Mouse (Mus musculus) heart, embryonic 10.5 days (tissue): ENCODE results near the gene 4930467E23Rik. TPM values are rescaled to one million over a fixed set of nuclear protein-coding genes. Genes with fewer than 3 reads are reported as not detected.
"Not testable (repeated sequence)": the region's sequence is repeated elsewhere in the genome, so short reads cannot be mapped to it uniquely, and the experiment has no call there.

ENCODE experiments used
- DNase-seq: peaks from one replicate; pipeline ENCODE4 v3.0.0-alpha.2; 2017; ENCODE audit warnings: low spot score
- H3K27ac ChIP-seq: fragments of 300-500 bp; sonication (generic); 2 replicates; pipeline ENCODE4 v1.5.1; 2016; ENCODE audit warnings: mild to moderate bottlenecking
- H3K27me3 ChIP-seq: fragments of 300-500 bp; sonication (generic); 2 replicates; pipeline ENCODE4 v1.6.1; 2016; ENCODE audit warnings: mild to moderate bottlenecking; ENCODE audit not compliant: poor library complexity, insufficient read depth, severe bottlenecking
- H3K36me3 ChIP-seq: fragments of 300-500 bp; sonication (generic); 2 replicates; pipeline ENCODE4 v1.6.1; 2016; ENCODE audit warnings: mild to moderate bottlenecking, moderate library complexity
- H3K4me1 ChIP-seq: fragments of 300-500 bp; sonication (generic); 2 replicates; pipeline ENCODE4 v1.6.1; 2016; ENCODE audit warnings: mild to moderate bottlenecking
- H3K4me3 ChIP-seq: fragments of 300-500 bp; sonication (generic); 2 replicates; pipeline ENCODE4 v1.5.1; 2016; ENCODE audit warnings: mild to moderate bottlenecking, moderate library complexity
- H3K9me3 ChIP-seq: fragments of 300-500 bp; sonication (generic); 2 replicates; pipeline ENCODE4 v1.6.1; 2016; ENCODE audit warnings: mild to moderate bottlenecking, moderate library complexity
- WGBS: fragments of 180-500 bp; shearing (Covaris S2); methylation state at CpG from one replicate; pipeline ENCODE4 v1.1.7; 2016; 5-methylcytosine and 5-hydroxymethylcytosine counted together
- polyA plus RNA-seq: library from polyadenylated mRNA; unstranded; fragments of >200 nt; fragmentation: Nextera tagmentation; extraction: Ambion mirVana; gene quantifications from 2 replicates; pipeline ENCODE4 v1.2.1, GENCODE M21; 2016

4930467E23Rik gene
- not detected in 2 replicates for polyA plus RNA-seq

- no CpG with 5 or more reads among the region's 2 CpGs for WGBS
- not testable (repeated sequence) for H3K27me3 ChIP-seq, H3K4me1 ChIP-seq, H3K9me3 ChIP-seq, H3K36me3 ChIP-seq, H3K4me3 ChIP-seq, DNase-seq, H3K27ac ChIP-seq
Observed at GRCm38 (mm10) chr8:19729276-19729675, at the start of gene 4930467E23Rik. 4930467E23Rik (plus strand) TSS chr8:19729576.

GRCm38 (mm10) chr8:19682311-19682710 lies 47.1 kb upstream of the 4930467E23Rik start:
- H3K9me3 ChIP-seq, H3K27ac ChIP-seq, H3K27me3 ChIP-seq, H3K4me1 ChIP-seq, H3K4me3 ChIP-seq, H3K36me3 ChIP-seq, DNase-seq: not testable (repeated sequence)
- WGBS = 81% methylated on average over 2 of the region's 3 CpGs

DNA sequence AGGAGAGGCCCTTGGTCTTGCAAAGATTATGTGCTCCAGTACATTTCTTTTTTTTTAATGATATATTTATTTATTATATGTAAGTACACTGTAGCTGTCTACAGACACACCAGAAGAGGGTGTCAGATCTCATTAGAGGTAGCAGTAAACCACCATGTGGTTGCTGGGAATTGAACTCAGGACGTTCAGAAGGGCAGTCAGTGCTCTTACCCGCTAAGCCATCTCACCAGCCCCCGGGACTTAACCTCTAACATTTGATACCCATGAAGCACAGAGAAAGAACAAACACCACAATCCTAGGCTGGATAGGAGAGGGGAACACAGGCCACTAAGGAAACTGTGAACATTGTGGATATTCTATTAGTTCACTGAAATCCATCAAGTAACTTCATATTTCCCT lies 43.9 kb upstream of the 4930467E23Rik start:
- not testable (repeated sequence) for H3K4me3 ChIP-seq, H3K27me3 ChIP-seq, H3K27ac ChIP-seq, DNase-seq, H3K4me1 ChIP-seq, H3K9me3 ChIP-seq, H3K36me3 ChIP-seq
- 76% methylated on average over 3 of the region's 3 CpGs for WGBS

- not testable (repeated sequence) for H3K4me1 ChIP-seq, H3K9me3 ChIP-seq, H3K27me3 ChIP-seq, DNase-seq, H3K36me3 ChIP-seq, H3K27ac ChIP-seq, H3K4me3 ChIP-seq
- 79% methylated on average over 6 of the region's 6 CpGs for WGBS
Observed at GRCm38 (mm10) chr8:19688802-19689525, 40.4 kb upstream of the 4930467E23Rik start.

DNA sequence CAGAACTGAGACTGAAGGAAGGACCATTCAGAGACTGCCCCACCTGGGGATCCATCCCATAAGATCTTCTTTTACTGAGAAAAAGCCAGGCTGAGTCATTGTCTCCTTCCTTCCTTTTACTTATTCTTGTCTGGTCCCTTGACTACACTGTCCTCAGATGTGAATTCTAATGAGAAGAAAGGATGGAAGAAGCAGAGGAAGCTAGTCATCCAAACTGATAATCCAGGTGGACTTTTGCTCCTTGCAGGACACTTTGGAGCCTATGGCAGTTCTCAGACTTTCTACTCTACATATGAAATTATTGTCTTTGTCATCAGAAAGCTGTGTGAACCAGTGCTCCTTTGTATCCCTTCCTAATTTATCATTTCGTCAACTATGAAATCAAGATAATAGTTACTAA lies 39.6 kb upstream of the 4930467E23Rik start:
- H3K4me1 ChIP-seq, H3K27ac ChIP-seq, H3K9me3 ChIP-seq, H3K4me3 ChIP-seq, H3K27me3 ChIP-seq, DNase-seq, H3K36me3 ChIP-seq: not testable (repeated sequence)
- WGBS = 60% methylated on average over 1 of the region's 1 CpGs

GRCm38 (mm10) chr8:19691421-19691820 lies 38.0 kb upstream of the 4930467E23Rik start:
- not testable (repeated sequence) for H3K9me3 ChIP-seq, H3K36me3 ChIP-seq, DNase-seq, H3K27me3 ChIP-seq, H3K4me3 ChIP-seq, H3K27ac ChIP-seq, H3K4me1 ChIP-seq
- WGBS = 80% methylated on average over 6 of the region's 6 CpGs

DNA sequence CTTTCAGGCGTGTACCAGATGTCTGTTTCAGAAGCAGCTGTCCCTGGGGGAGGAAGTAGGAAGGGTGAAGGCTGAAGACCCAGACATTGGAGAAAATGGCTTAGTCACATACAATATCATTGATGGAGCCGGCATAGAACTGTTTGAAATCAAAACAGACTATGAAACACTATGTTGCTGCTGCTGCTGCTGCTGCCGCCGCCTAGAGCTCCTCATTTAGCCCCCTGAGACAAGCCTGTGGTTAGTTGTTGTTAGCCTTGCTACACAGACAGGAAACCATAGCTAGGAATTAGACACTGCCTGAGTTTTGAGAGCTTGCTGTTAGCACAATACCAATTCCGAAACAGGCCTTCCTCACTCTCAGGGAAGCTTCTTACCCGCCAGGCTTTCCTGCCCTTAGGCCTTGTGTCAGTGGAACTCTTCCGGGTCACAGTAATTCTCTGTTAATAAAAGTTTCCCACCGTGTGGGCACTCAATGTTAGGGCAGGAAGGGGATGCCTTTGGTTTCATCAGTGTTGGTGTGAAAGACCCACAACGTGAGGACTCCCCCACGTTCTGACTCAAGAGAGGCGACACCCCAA lies 31.8 kb upstream of the 4930467E23Rik start:
- not testable (repeated sequence) for DNase-seq, H3K4me3 ChIP-seq, H3K27ac ChIP-seq, H3K27me3 ChIP-seq, H3K4me1 ChIP-seq, H3K36me3 ChIP-seq, H3K9me3 ChIP-seq
- 80% methylated on average over 11 of the region's 11 CpGs for WGBS

- not testable (repeated sequence) for DNase-seq, H3K9me3 ChIP-seq, H3K4me1 ChIP-seq, H3K4me3 ChIP-seq, H3K27me3 ChIP-seq, H3K27ac ChIP-seq, H3K36me3 ChIP-seq
- 71% methylated on average over 6 of the region's 6 CpGs for WGBS
Observed at GRCm38 (mm10) chr8:19698123-19698522, 31.3 kb upstream of the 4930467E23Rik start.

GRCm38 (mm10) chr8:19698722-19699121 lies 30.7 kb upstream of the 4930467E23Rik start:
- not testable (repeated sequence) for H3K4me1 ChIP-seq, H3K27me3 ChIP-seq, H3K4me3 ChIP-seq, DNase-seq, H3K36me3 ChIP-seq, H3K27ac ChIP-seq, H3K9me3 ChIP-seq
- 72% methylated on average over 4 of the region's 4 CpGs for WGBS

DNA sequence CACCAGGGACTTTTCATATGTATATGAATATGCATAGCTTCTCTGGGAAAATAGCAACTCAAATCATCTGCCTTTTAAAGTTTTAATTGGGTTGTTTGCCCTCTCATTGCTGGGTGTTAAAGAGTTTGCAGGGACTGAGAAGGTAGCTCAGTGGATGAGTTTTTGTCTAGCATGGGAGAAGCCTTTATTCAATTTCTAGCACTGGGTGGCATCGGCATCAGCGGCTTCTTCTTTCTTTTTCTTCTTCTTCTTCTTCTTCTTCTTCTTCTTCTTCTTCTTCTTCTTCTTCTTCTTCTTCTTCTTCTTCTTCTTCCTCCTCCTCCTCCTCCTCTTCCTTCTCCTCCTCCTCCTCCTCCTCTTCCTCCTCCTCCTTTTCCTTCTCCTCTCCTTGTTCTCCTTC lies 28.1 kb upstream of the 4930467E23Rik start:
- H3K4me3 ChIP-seq, H3K4me1 ChIP-seq, H3K27me3 ChIP-seq, H3K9me3 ChIP-seq, H3K27ac ChIP-seq, H3K36me3 ChIP-seq: not testable (repeated sequence)
- DNase-seq = peak; percentile 73
- WGBS = 88% methylated on average over 2 of the region's 2 CpGs

DNA sequence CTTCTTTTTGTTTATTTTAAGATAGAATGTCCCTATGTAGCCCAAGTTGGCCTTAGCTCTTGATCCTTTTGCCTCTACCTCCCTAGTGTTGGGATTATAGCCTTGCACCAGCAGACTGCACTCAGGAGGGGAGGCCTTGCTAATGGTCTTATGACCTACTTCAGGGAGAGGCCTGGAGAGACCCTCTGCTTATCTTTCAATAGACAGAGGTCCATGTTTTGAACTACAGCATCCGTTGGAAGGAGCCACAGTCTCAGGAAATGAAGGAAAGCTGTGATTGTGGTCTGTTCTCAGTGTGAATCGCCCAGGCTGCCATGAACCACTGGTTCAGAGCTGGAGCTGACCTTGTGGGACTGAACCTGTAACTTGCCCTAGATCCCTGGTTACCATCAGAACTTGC lies 27.1 kb upstream of the 4930467E23Rik start:
- not testable (repeated sequence) for H3K4me3 ChIP-seq, DNase-seq, H3K27ac ChIP-seq, H3K4me1 ChIP-seq, H3K9me3 ChIP-seq, H3K36me3 ChIP-seq, H3K27me3 ChIP-seq
- 68% methylated on average over 2 of the region's 2 CpGs for WGBS

DNA sequence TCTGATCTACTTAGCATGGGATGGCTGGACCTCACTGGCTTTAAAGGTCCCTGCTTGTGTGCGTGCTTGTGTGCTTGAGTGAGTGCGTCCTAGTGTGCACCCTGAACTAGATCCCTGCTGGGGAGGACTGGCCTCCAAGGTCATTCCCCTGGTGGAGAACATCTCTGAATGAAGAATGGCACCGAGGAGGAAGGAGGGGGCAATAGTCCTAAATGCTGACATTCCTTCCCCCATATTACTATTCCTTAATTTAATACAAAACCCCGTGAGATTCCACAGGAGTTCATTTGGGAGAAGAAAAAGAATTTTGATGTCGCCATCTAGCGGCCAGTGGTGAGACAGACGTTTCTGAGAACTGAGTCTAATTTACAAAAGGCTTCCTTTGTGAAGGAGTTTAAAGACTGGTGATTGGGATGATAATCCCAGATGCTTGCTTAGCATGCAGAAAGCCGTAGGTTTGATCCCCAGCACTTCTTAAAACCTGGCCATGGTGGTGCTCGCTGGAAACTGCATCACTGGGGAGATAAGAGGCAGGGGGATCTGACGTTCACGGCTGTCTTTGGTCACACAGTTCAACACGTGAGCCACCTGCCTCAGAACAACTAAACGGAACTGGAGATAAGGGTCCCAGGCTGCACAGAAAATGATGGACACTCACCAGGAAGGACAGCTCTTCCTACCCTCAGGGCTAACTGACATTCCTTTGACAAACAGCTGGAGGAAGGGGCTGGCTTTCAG lies 26.2 kb upstream of the 4930467E23Rik start:
- WGBS = 35% methylated on average over 13 of the region's 13 CpGs

GRCm38 (mm10) chr8:19703906-19704305 lies 25.5 kb upstream of the 4930467E23Rik start:
- not testable (repeated sequence) for H3K36me3 ChIP-seq, H3K4me1 ChIP-seq, DNase-seq, H3K9me3 ChIP-seq, H3K27me3 ChIP-seq, H3K27ac ChIP-seq, H3K4me3 ChIP-seq

More for the DNA sequence above, 26.2 kb upstream of the 4930467E23Rik start:
- H3K4me1 ChIP-seq, H3K27me3 ChIP-seq, H3K27ac ChIP-seq, H3K36me3 ChIP-seq, H3K9me3 ChIP-seq, H3K4me3 ChIP-seq: not testable (repeated sequence)
- DNase-seq = peak; percentile 88
